Mouse (Mus musculus) limb, embryonic 14.5 days (tissue): Measurements from ENCODE around the gene Wnk4. TPM values are rescaled to one million over a fixed set of nuclear protein-coding genes. Genes with fewer than 3 reads are reported as not detected.
"Not testable (repeated sequence)": the region's sequence is repeated elsewhere in the genome, so short reads cannot be mapped to it uniquely, and the experiment has no call there.

Source experiments
- ATAC-seq: fragments of 200-750 bp; cut with Nextera tagmentation; 2 replicates; pipeline ENCODE4 v1.8.0; 2017; ENCODE audit warnings: low read depth, moderate number of reproducible peaks, moderate TSS enrichment; ENCODE audit not compliant: low FRiP score
- DNase-seq: peaks from one replicate; pipeline ENCODE4 v3.0.0-alpha.2; 2015; ENCODE audit warnings: low spot score
- H3K27ac ChIP-seq: fragments of 300-500 bp; sonication (generic); replicated peaks from 2 replicates; pipeline ENCODE4 v1.5.1; 2014; ENCODE audit warnings: low read depth, mild to moderate bottlenecking, low read length, moderate library complexity, mixed read lengths
- H3K27me3 ChIP-seq: fragments of 300-500 bp; sonication (generic); 2 replicates; pipeline ENCODE4 v1.6.1; 2014; ENCODE audit warnings: low read length, mixed read lengths; ENCODE audit not compliant: control insufficient read depth, insufficient read depth
- H3K36me3 ChIP-seq: fragments of 300-500 bp; sonication (generic); 2 replicates; pipeline ENCODE4 v1.6.1; 2014; ENCODE audit warnings: mild to moderate bottlenecking, low read length, moderate library complexity, mixed read lengths; ENCODE audit not compliant: control insufficient read depth, insufficient read depth
- H3K4me1 ChIP-seq: fragments of 300-500 bp; sonication (generic); 2 replicates; pipeline ENCODE4 v1.6.1; 2014; ENCODE audit warnings: antibody characterized with exemption, low read length, mixed read lengths; ENCODE audit not compliant: control insufficient read depth, insufficient read depth
- H3K4me2 ChIP-seq: fragments of 300-500 bp; sonication (generic); replicated peaks from 2 replicates; pipeline ENCODE4 v1.6.1; 2014; ENCODE audit warnings: low read depth, mild to moderate bottlenecking, low read length, moderate library complexity; ENCODE audit not compliant: severe bottlenecking
- H3K4me3 ChIP-seq: fragments of 300-500 bp; sonication (generic); replicated peaks from 2 replicates; pipeline ENCODE4 v1.5.1; 2014; ENCODE audit warnings: low read length
- H3K9ac ChIP-seq: fragments of 300-500 bp; sonication (generic); 2 replicates; pipeline ENCODE4 v1.6.1; 2014; ENCODE audit warnings: mild to moderate bottlenecking, low read depth, low read length, moderate library complexity; ENCODE audit not compliant: severe bottlenecking
- H3K9me3 ChIP-seq: fragments of 300-500 bp; sonication (generic); 2 replicates; pipeline ENCODE4 v1.6.1; 2016; ENCODE audit warnings: low read length; ENCODE audit not compliant: control insufficient read depth
- POLR2A ChIP-seq: fragments of 200-500 bp; IDR thresholded peaks from 2 replicates; pipeline ENCODE4 v1.8.0; 2012; ENCODE audit warnings: inconsistent platforms, mild to moderate bottlenecking, moderate library complexity, borderline replicate concordance; ENCODE audit not compliant: insufficient read depth, insufficient read length; ENCODE audit errors: extremely low read depth
- WGBS: fragments of 180-500 bp; shearing (Covaris S2); extraction: QIAGEN DNeasy Blood & Tissue Kit; methylation state at CpG from one replicate; pipeline ENCODE4 v1.1.7; 2014; 5-methylcytosine and 5-hydroxymethylcytosine counted together
- polyA plus RNA-seq, 2 experiments: library from polyadenylated mRNA; depleted of rRNA in 1 of 2; stranded (reverse) in 1 of 2; unstranded in 1 of 2; fragments of >200 nt; fragmentation: Nextera tagmentation in 1 of 2; extraction: Ambion mirVana in 1 of 2; gene quantifications; 2 replicates each; pipeline versions ENCODE4 v1.2.1 to v1.2.3; 2012 to 2014

Wnk4 gene
- polyA plus RNA-seq, 2 experiments = 10.7 to 14.9 TPM

DNA sequence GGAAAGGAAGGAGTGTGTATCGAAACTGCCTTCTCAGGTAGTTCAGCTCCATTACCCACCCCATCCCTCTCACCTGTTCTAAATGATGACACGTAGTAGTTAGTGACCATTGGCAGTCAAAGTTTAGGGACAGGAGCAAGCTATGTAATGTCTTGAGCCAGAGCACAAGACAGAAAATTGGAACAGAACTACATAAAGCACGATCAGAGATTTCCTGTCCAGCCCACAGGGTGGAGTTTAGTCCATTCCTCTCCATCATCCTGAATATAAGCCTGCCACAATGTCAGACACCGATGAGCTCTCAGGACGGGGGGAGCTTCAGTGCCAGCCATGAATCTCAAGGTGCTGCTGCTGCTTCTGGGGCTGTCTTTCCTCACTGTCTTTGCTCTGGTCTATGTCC is 64.4 kb downstream of the Wnk4 start, which contains the start of gene Aoc2:
Gene Aoc2, plus strand, starts transcription at position 301 of the 400 bp plus-strand sequence.
- peaks cover 59% of the 10 kb centered on the region for H3K36me3 ChIP-seq
- TF ChIP-seq POLR2A = no peak
- ATAC-seq = no peak
- no peak within 1 kb of the TSS for H3K9ac ChIP-seq
- no peaks in the 10 kb centered on the region for H3K4me1 ChIP-seq
- H3K4me3 ChIP-seq = no peak within 1 kb of the TSS
- no peak for DNase-seq
- no peak within 1 kb of the TSS for H3K4me2 ChIP-seq
- 97% methylated on average over 5 of the region's 5 CpGs for WGBS
- no peak within 1 kb of the TSS for H3K27ac ChIP-seq
- H3K27me3 ChIP-seq = no peaks in the 10 kb centered on the region
- no peaks in the 10 kb centered on the region for H3K9me3 ChIP-seq

DNA sequence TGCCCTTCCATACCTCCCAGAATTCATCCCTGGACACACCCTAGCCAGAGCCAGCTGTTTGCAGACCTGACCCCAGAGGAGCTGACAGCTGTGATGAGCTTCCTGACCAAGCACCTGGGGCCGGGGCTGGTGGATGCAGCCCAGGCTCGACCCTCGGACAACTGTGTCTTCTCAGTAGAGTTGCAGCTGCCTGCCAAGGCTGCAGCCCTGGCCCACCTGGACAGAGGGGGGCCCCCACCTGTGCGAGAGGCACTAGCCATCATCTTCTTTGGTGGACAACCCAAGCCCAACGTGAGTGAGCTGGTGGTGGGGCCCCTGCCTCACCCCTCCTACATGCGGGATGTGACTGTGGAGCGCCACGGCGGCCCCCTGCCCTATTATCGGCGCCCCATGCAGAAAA is 64.8 kb downstream of the Wnk4 start:
- H3K4me3 ChIP-seq, H3K9me3 ChIP-seq, DNase-seq, H3K4me1 ChIP-seq, H3K27me3 ChIP-seq, H3K9ac ChIP-seq, ATAC-seq, H3K27ac ChIP-seq, H3K4me2 ChIP-seq: not testable (repeated sequence)
- 90% methylated on average over 8 of the region's 11 CpGs for WGBS
- peaks cover 55% of the 10 kb centered on the region for H3K36me3 ChIP-seq

DNA sequence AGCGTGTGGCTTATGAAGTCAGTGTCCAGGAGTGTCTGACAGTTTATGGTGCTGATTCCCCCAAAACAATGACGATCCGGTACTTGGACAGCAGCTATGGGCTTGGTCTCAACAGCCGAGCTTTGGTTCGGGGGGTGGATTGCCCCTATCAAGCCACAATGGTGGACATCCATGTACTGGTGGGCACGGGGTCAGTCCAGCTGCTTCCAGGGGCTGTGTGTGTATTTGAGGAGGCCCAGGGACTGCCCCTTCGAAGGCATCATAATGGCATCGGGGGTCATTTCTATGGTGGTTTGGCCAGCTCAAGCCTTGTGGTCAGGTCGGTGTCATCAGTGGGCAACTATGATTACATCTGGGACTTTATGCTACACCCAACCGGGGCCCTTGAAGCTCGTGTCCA is 65.8 kb downstream of the Wnk4 start:
- WGBS = 82% methylated on average over 11 of the region's 11 CpGs
- no peak overlapping the region for H3K9ac ChIP-seq
- DNase-seq (no peak), ATAC-seq (no peak)
- no peak overlapping the region for H3K4me3 ChIP-seq
- no peak overlapping the region for H3K27ac ChIP-seq
- no peaks in the 10 kb centered on the region for H3K4me1 ChIP-seq
- no peak for TF ChIP-seq POLR2A
- H3K27me3 ChIP-seq = no peaks in the 10 kb centered on the region
- peaks cover 45% of the 10 kb centered on the region for H3K36me3 ChIP-seq
- no peak overlapping the region for H3K4me2 ChIP-seq
- no peaks in the 10 kb centered on the region for H3K9me3 ChIP-seq

Other genes starting within 250 kb of the Wnk4 start
- gene Naglu, start 190.6 kb upstream of the Wnk4 start, polyA plus RNA-seq (2012; rRNA removed) = 12.8 and 18.5 TPM in 2 replicates
- gene Naglu, start 190.6 kb upstream of the Wnk4 start, polyA plus RNA-seq (2014; fragmentation: Nextera tagmentation; extraction: Ambion mirVana) = 9.8 and 10.3 TPM in 2 replicates
- gene Hsd17b1, start 182.2 kb upstream of the Wnk4 start, polyA plus RNA-seq (2012; rRNA removed) = 0.23 and 0.42 TPM in 2 replicates
- not detected in 2 replicates for gene Hsd17b1, start 182.2 kb upstream of the Wnk4 start, polyA plus RNA-seq (2014; fragmentation: Nextera tagmentation; extraction: Ambion mirVana)
- 49.1 and 64.3 TPM in 2 replicates for gene Coasy, start 178.0 kb upstream of the Wnk4 start, polyA plus RNA-seq (2012; rRNA removed)
- gene Coasy, start 178.0 kb upstream of the Wnk4 start, polyA plus RNA-seq (2014; fragmentation: Nextera tagmentation; extraction: Ambion mirVana) = 41.9 and 43.3 TPM in 2 replicates
- gene Mlx, start 173.3 kb upstream of the Wnk4 start, polyA plus RNA-seq (2012; rRNA removed) = 40.2 and 61.6 TPM in 2 replicates
- gene Mlx, start 173.3 kb upstream of the Wnk4 start, polyA plus RNA-seq (2014; fragmentation: Nextera tagmentation; extraction: Ambion mirVana) = 42.4 and 44.4 TPM in 2 replicates
- gene Psmc3ip, start 165.1 kb upstream of the Wnk4 start, polyA plus RNA-seq (2012; rRNA removed) = 15.7 and 24.3 TPM in 2 replicates
- gene Psmc3ip, start 165.1 kb upstream of the Wnk4 start, polyA plus RNA-seq (2014; fragmentation: Nextera tagmentation; extraction: Ambion mirVana) = 32.9 and 36.5 TPM in 2 replicates
- 53.6 and 65.4 TPM in 2 replicates for gene Retreg3, start 140.7 kb upstream of the Wnk4 start, polyA plus RNA-seq (2012; rRNA removed)
- 11.3 and 12.7 TPM in 2 replicates for gene Retreg3, start 140.7 kb upstream of the Wnk4 start, polyA plus RNA-seq (2014; fragmentation: Nextera tagmentation; extraction: Ambion mirVana)
- gene Tubg1, start 140.6 kb upstream of the Wnk4 start, polyA plus RNA-seq (2012; rRNA removed) = 32.4 and 36.8 TPM in 2 replicates
- gene Tubg1, start 140.6 kb upstream of the Wnk4 start, polyA plus RNA-seq (2014; fragmentation: Nextera tagmentation; extraction: Ambion mirVana) = 52.5 and 52.7 TPM in 2 replicates
- gene Tubg2, start 104.7 kb upstream of the Wnk4 start, polyA plus RNA-seq (2012; rRNA removed) = 6.2 and 7.3 TPM in 2 replicates
- gene Tubg2, start 104.7 kb upstream of the Wnk4 start, polyA plus RNA-seq (2014; fragmentation: Nextera tagmentation; extraction: Ambion mirVana) = 7.1 and 8.0 TPM in 2 replicates
- 1.5 and 2.1 TPM in 2 replicates for gene Cntnap1, start 90.0 kb upstream of the Wnk4 start, polyA plus RNA-seq (2012; rRNA removed)
- gene Cntnap1, start 90.0 kb upstream of the Wnk4 start, polyA plus RNA-seq (2014; fragmentation: Nextera tagmentation; extraction: Ambion mirVana) = 0.56 and 0.64 TPM in 2 replicates
- gene Plekhh3, start 89.2 kb upstream of the Wnk4 start, polyA plus RNA-seq (2012; rRNA removed) = 17.4 and 20.6 TPM in 2 replicates
- gene Plekhh3, start 89.2 kb upstream of the Wnk4 start, polyA plus RNA-seq (2014; fragmentation: Nextera tagmentation; extraction: Ambion mirVana) = 19.6 and 20.5 TPM in 2 replicates
- gene Ccr10, start 85.1 kb upstream of the Wnk4 start, polyA plus RNA-seq (2012; rRNA removed) = 0.09 and 0.17 TPM in 2 replicates
- gene Ccr10, start 85.1 kb upstream of the Wnk4 start, polyA plus RNA-seq (2014; fragmentation: Nextera tagmentation; extraction: Ambion mirVana) = 0.11 and 0.41 TPM in 2 replicates
- 28.3 and 28.4 TPM in 2 replicates for gene Ezh1, start 34.1 kb upstream of the Wnk4 start, polyA plus RNA-seq (2012; rRNA removed)
- 14.4 and 17.0 TPM in 2 replicates for gene Ezh1, start 34.1 kb upstream of the Wnk4 start, polyA plus RNA-seq (2014; fragmentation: Nextera tagmentation; extraction: Ambion mirVana)
- gene Ramp2, start 14.5 kb upstream of the Wnk4 start, polyA plus RNA-seq (2012; rRNA removed) = 89.4 and 108 TPM in 2 replicates
- 98.9 and 104 TPM in 2 replicates for gene Ramp2, start 14.5 kb upstream of the Wnk4 start, polyA plus RNA-seq (2014; fragmentation: Nextera tagmentation; extraction: Ambion mirVana)
- gene Vps25, start 6.9 kb upstream of the Wnk4 start, polyA plus RNA-seq (2012; rRNA removed) = 70.3 and 71.7 TPM in 2 replicates
- gene Vps25, start 6.9 kb upstream of the Wnk4 start, polyA plus RNA-seq (2014; fragmentation: Nextera tagmentation; extraction: Ambion mirVana) = 120 and 124 TPM in 2 replicates
- gene Cntd1, start 18.4 kb downstream of the Wnk4 start, polyA plus RNA-seq (2012; rRNA removed) = 1.1 and 1.6 TPM in 2 replicates
- gene Cntd1, start 18.4 kb downstream of the Wnk4 start, polyA plus RNA-seq (2014; fragmentation: Nextera tagmentation; extraction: Ambion mirVana) = 0.61 and 0.93 TPM in 2 replicates
- gene Coa3, start 18.5 kb downstream of the Wnk4 start, polyA plus RNA-seq (2012; rRNA removed) = 110 and 183 TPM in 2 replicates
- gene Coa3, start 18.5 kb downstream of the Wnk4 start, polyA plus RNA-seq (2014; fragmentation: Nextera tagmentation; extraction: Ambion mirVana) = 182 and 187 TPM in 2 replicates
- gene Becn1, start 41.7 kb downstream of the Wnk4 start, polyA plus RNA-seq (2012; rRNA removed) = 86.5 and 100 TPM in 2 replicates
- 118 and 135 TPM in 2 replicates for gene Becn1, start 41.7 kb downstream of the Wnk4 start, polyA plus RNA-seq (2014; fragmentation: Nextera tagmentation; extraction: Ambion mirVana)
- gene Psme3, start 55.6 kb downstream of the Wnk4 start, polyA plus RNA-seq (2012; rRNA removed) = 128 and 142 TPM in 2 replicates
- gene Psme3, start 55.6 kb downstream of the Wnk4 start, polyA plus RNA-seq (2014; fragmentation: Nextera tagmentation; extraction: Ambion mirVana) = 105 TPM in 2 replicates
- gene Aoc2, start 64.5 kb downstream of the Wnk4 start, polyA plus RNA-seq (2012; rRNA removed) = 6.2 and 8.2 TPM in 2 replicates
- gene Aoc2, start 64.5 kb downstream of the Wnk4 start, polyA plus RNA-seq (2014; fragmentation: Nextera tagmentation; extraction: Ambion mirVana) = 0.84 and 0.86 TPM in 2 replicates
- gene Aoc3, start 70.0 kb downstream of the Wnk4 start, polyA plus RNA-seq (2012; rRNA removed) = 3.1 TPM in 2 replicates
- 0.68 and 1.0 TPM in 2 replicates for gene Aoc3, start 70.0 kb downstream of the Wnk4 start, polyA plus RNA-seq (2014; fragmentation: Nextera tagmentation; extraction: Ambion mirVana)
- gene G6pc, start 107.0 kb downstream of the Wnk4 start, polyA plus RNA-seq (2012; rRNA removed) = not detected in 2 replicates
- not detected in 2 replicates for gene G6pc, start 107.0 kb downstream of the Wnk4 start, polyA plus RNA-seq (2014; fragmentation: Nextera tagmentation; extraction: Ambion mirVana)
- 39.3 and 41.1 TPM in 2 replicates for gene Aarsd1, start 157.0 kb downstream of the Wnk4 start, polyA plus RNA-seq (2012; rRNA removed)
- gene Aarsd1, start 157.0 kb downstream of the Wnk4 start, polyA plus RNA-seq (2014; fragmentation: Nextera tagmentation; extraction: Ambion mirVana) = 62.8 and 63.2 TPM in 2 replicates
- 1.3 and 4.2 TPM in 2 replicates for gene Gm27029, start 164.2 kb downstream of the Wnk4 start, polyA plus RNA-seq (2012; rRNA removed)
- gene Gm27029, start 164.2 kb downstream of the Wnk4 start, polyA plus RNA-seq (2014; fragmentation: Nextera tagmentation; extraction: Ambion mirVana) = 11.8 and 12.1 TPM in 2 replicates
- 19.3 and 20.6 TPM in 2 replicates for gene Rundc1, start 164.5 kb downstream of the Wnk4 start, polyA plus RNA-seq (2012; rRNA removed)
- gene Rundc1, start 164.5 kb downstream of the Wnk4 start, polyA plus RNA-seq (2014; fragmentation: Nextera tagmentation; extraction: Ambion mirVana) = 17.6 and 17.8 TPM in 2 replicates
- 23.7 and 27.5 TPM in 2 replicates for gene Ptges3l, start 164.8 kb downstream of the Wnk4 start, polyA plus RNA-seq (2012; rRNA removed)
- gene Ptges3l, start 164.8 kb downstream of the Wnk4 start, polyA plus RNA-seq (2014; fragmentation: Nextera tagmentation; extraction: Ambion mirVana) = 13.9 and 20.5 TPM in 2 replicates
- 1,216 and 1,303 TPM in 2 replicates for gene Rpl27, start 181.7 kb downstream of the Wnk4 start, polyA plus RNA-seq (2012; rRNA removed)
- 384 and 422 TPM in 2 replicates for gene Rpl27, start 181.7 kb downstream of the Wnk4 start, polyA plus RNA-seq (2014; fragmentation: Nextera tagmentation; extraction: Ambion mirVana)
- 13.1 and 15.2 TPM in 2 replicates for gene Ifi35, start 187.8 kb downstream of the Wnk4 start, polyA plus RNA-seq (2012; rRNA removed)
- 16.1 and 16.7 TPM in 2 replicates for gene Ifi35, start 187.8 kb downstream of the Wnk4 start, polyA plus RNA-seq (2014; fragmentation: Nextera tagmentation; extraction: Ambion mirVana)
- 20.7 and 21.8 TPM in 2 replicates for gene Rnd2, start 204.4 kb downstream of the Wnk4 start, polyA plus RNA-seq (2012; rRNA removed)
- gene Rnd2, start 204.4 kb downstream of the Wnk4 start, polyA plus RNA-seq (2014; fragmentation: Nextera tagmentation; extraction: Ambion mirVana) = 8.4 and 10.4 TPM in 2 replicates
- 88.0 and 96.1 TPM in 2 replicates for gene Vat1, start 205.7 kb downstream of the Wnk4 start, polyA plus RNA-seq (2012; rRNA removed)
- gene Vat1, start 205.7 kb downstream of the Wnk4 start, polyA plus RNA-seq (2014; fragmentation: Nextera tagmentation; extraction: Ambion mirVana) = 56.1 and 63.3 TPM in 2 replicates